Mouse (Mus musculus) liver, adult 2 months (tissue): ENCODE results near the gene Lcat. TPM values are rescaled to one million over a fixed set of nuclear protein-coding genes. Genes with fewer than 3 reads are reported as not detected.
A peak's percentile ranks its signal among the peaks of the same experiment; 100 is the strongest.

ENCODE experiments used
- DNase-seq: peaks from one replicate; pipeline ENCODE4 v3.0.0-alpha.2; 2011; ENCODE audit warnings: low read depth, low spot score; ENCODE audit errors: extremely low read depth
- H3K27ac ChIP-seq: fragments of 200-500 bp; replicated peaks from 2 replicates; pipeline ENCODE4 v1.5.1; 2012; ENCODE audit warnings: low read depth, mild to moderate bottlenecking, control low read depth, inconsistent platforms, low read length; ENCODE audit not compliant: insufficient read depth
- H3K27me3 ChIP-seq: fragments of 200-500 bp; 2 replicates; pipeline ENCODE4 v1.6.1; 2012; ENCODE audit warnings: mild to moderate bottlenecking, moderate library complexity, low read length, inconsistent platforms; ENCODE audit not compliant: control insufficient read depth, insufficient read depth
- H3K36me3 ChIP-seq: fragments of 200-500 bp; 2 replicates; pipeline ENCODE4 v1.6.1; 2012; ENCODE audit warnings: low read length, inconsistent platforms; ENCODE audit not compliant: control insufficient read depth, insufficient read depth
- H3K4me1 ChIP-seq: fragments of 200-500 bp; 2 replicates; pipeline ENCODE4 v1.6.1; 2011; ENCODE audit warnings: low read length; ENCODE audit not compliant: control insufficient read depth, insufficient read depth
- H3K4me3 ChIP-seq: fragments of 200-500 bp; 2 replicates; pipeline ENCODE4 v1.5.1; 2011; ENCODE audit warnings: low read depth, mild to moderate bottlenecking, control low read depth, low read length, moderate library complexity; ENCODE audit not compliant: insufficient read depth
- H3K79me2 ChIP-seq: fragments of 200-500 bp; 2 replicates; pipeline ENCODE4 v1.6.1; 2012; ENCODE audit warnings: inconsistent platforms, mild to moderate bottlenecking, low read length, moderate library complexity; ENCODE audit not compliant: control insufficient read depth, insufficient read depth
- H3K9ac ChIP-seq: fragments of 200-500 bp; 2 replicates; pipeline ENCODE4 v1.6.1; 2012; ENCODE audit warnings: low read depth, mild to moderate bottlenecking, control low read depth, inconsistent platforms, low read length
- CTCF ChIP-seq: fragments of 200-500 bp; IDR thresholded peaks from 2 replicates; pipeline ENCODE4 v1.5.1; 2011; ENCODE audit warnings: low read depth, low read length, control low read depth
- POLR2A ChIP-seq: fragments of 200-500 bp; IDR thresholded peaks from 2 replicates; pipeline ENCODE4 v1.6.1; 2011; ENCODE audit warnings: low read length, control low read depth; ENCODE audit not compliant: insufficient read depth; ENCODE audit errors: extremely low read depth
- WGBS: fragments of 180-500 bp; shearing (Covaris S2); methylation state at CpG from one replicate; pipeline ENCODE4 v1.1.7; 2018; 5-methylcytosine and 5-hydroxymethylcytosine counted together
- polyA plus RNA-seq: library from polyadenylated mRNA; depleted of rRNA; stranded (reverse); fragments of >200 nt; gene quantifications from 2 replicates; pipeline ENCODE4 v1.2.3, GENCODE M21; 2012
- total RNA-seq: library from RNA; depleted of rRNA; stranded (reverse); fragments of >200 nt; gene quantifications from 2 replicates; pipeline ENCODE4 v1.2.3, GENCODE M21; 2014

Gene Lcat
- total and polyA plus RNA-seq, 2 experiments: 215 to 919 TPM

- Histone ChIP-seq H3K27ac (no peak overlapping the region), H3K9ac (no peak overlapping the region), H3K36me3 (peaks cover 14% of the 10 kb centered on the region), H3K4me3 (no peak overlapping the region), H3K79me2 (peaks cover 14% of the 10 kb centered on the region; the same call in 1 of the 2 replicates), H3K27me3 (no peaks in the 10 kb centered on the region), H3K4me1 (0 out of 2 replicates have a peak, but pooled peaks cover 2% of the 10 kb centered on the region)
- TF ChIP-seq POLR2A (no peak), CTCF (no peak)
- DNase-seq: no peak
- WGBS: 80% methylated on average over 3 of the region's 3 CpGs
These were observed 23.8 kb downstream of the Lcat start for GRCm38 (mm10) chr8:105919390-105919789.

DNA sequence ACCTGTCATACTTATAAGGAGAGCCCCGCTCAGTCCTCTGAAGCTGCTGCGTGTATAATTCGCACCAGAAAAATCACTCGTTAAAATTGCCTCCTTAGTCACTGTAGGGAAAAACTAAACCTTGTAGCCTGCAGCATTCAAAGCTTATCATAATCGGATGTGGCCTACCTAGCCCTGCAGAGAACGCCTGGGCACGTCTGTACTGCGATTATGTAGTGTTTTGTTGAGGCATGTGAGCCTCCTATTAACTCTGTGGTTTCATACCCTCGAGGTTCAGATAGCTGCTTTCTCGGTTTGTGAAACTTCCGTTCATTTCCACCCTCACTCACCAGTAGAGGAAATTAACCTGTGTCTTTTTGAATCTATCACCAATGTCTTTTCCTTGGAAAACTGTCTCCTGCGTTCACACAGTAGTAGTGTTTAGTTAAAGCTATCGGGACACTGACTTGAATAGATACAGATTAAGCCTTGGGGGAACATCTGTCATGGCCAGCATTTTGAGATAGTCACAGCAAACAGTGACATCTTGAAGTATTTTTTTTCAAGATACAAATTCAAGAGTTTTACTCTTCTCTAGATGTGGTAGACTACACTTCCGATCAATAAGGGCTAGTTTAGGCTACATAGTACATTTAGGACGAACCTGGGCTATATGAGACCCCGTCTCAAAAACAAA, 42.1 kb downstream of the Lcat start:
- 10% methylated on average over 16 of the region's 16 CpGs for WGBS
- peaks cover 25% of the 10 kb centered on the region; the same call in 1 of the 2 replicates for H3K79me2 ChIP-seq
- H3K27ac ChIP-seq: peak overlapping the region; percentile 97
- H3K9ac ChIP-seq: peak overlapping the region; percentile 97
- peaks cover 5% of the 10 kb centered on the region for H3K4me1 ChIP-seq
- TF ChIP-seq POLR2A (no peak), CTCF (no peak)
- no peaks in the 10 kb centered on the region for H3K27me3 ChIP-seq
- H3K36me3 ChIP-seq: no peaks in the 10 kb centered on the region
- H3K4me3 ChIP-seq: peak overlapping the region; percentile 93
- no peak for DNase-seq

DNA sequence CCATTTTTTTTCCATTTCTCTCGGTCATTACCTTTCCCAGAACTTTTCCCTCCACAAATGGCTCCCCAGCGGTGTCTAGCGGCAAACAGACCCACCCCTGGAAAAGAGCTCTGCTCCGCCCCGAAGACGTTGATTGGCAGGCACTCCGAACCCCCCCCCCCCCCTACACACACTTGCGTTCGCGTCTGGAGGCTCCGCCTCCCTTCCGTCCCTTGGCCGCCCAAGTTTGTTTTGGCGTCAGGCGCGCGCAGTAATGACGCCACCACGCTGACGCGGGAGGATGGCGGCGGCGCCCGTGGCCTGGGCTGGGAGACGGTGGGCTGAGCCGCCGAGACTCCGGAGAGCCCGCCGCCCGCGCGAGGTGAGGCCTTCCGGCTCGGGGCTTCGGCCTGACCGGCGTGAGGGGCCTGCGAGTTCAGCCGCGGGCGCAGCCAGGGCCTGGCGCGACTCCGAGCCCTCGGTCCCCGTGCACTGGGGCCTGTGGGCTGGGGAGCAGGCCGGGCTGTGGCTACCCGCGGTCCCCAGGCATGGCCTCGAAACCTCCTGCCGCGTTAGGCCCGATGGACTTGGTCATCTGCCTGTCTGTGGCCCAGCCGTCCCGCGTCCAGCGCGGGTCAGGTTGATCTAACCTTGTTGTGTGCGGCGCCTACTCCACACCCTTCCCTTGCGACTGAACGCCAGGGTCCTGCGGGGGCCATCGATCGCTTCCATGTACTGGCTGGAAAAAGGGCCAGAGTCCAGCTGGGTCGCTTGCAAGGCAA, 42.8 kb downstream of the Lcat start, which contains the start of gene Pskh1:
Gene Pskh1, plus strand, starts transcription at position 262 of the 761 bp plus-strand sequence.
- peak within 1 kb of the TSS; percentile 97 for H3K9ac ChIP-seq
- DNase-seq: peak; percentile 90

GRCm38 (mm10) chr8:105897801-105898480, 45.2 kb downstream of the Lcat start:
- H3K4me3 ChIP-seq: no peak overlapping the region
- no peak for DNase-seq
- H3K27me3 ChIP-seq: no peaks in the 10 kb centered on the region
- 77% methylated on average over 9 of the region's 9 CpGs for WGBS
- H3K36me3 ChIP-seq: no peaks in the 10 kb centered on the region; the same call in 1 of the 2 replicates
- no peak overlapping the region for H3K27ac ChIP-seq
- TF ChIP-seq CTCF (no peak), POLR2A (no peak)
- peaks cover 13% of the 10 kb centered on the region; the same call in 1 of the 2 replicates for H3K79me2 ChIP-seq
- peaks cover 5% of the 10 kb centered on the region for H3K4me1 ChIP-seq
- H3K9ac ChIP-seq: no peak overlapping the region

More for the DNA sequence above, 42.8 kb downstream of the Lcat start, which contains the start of gene Pskh1:
- peaks cover 22% of the 10 kb centered on the region; the same call in 1 of the 2 replicates for H3K79me2 ChIP-seq
- peaks cover 5% of the 10 kb centered on the region for H3K4me1 ChIP-seq
- WGBS: under 1% methylated on average over 68 of the region's 68 CpGs
- peak within 1 kb of the TSS; percentile 97 for H3K27ac ChIP-seq
- H3K36me3 ChIP-seq: no peaks in the 10 kb centered on the region
- peak; percentile 54 for TF ChIP-seq POLR2A
- no peak for TF ChIP-seq CTCF
- no peaks in the 10 kb centered on the region for H3K27me3 ChIP-seq
- H3K4me3 ChIP-seq: peak within 1 kb of the TSS; percentile 93

DNA sequence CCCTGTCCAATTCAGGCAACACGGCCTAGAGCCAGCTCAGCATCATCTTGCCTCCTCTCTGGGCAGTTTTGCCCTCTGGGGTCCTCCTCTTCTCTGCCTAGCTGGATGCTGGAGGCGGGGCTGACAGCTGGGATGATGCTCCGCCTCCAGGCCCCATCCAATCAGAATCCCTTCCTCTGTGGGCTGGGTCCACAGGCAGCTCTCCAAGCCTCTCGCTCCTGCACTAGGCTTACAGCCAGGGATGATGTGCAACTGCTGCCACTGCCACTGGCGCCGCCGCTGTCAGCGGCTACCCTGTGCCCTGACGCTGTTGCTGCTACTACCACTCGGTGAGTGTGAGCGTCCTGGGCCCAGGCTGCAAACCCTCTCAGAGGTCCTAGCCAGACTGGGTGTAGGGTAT, 49.8 kb downstream of the Lcat start, which contains the start of gene Nrn1l:
Gene Nrn1l, plus strand, starts transcription at position 229 of the 400 bp plus-strand sequence.
- WGBS: 22% methylated on average over 11 of the region's 11 CpGs
- H3K27ac ChIP-seq: no peak within 1 kb of the TSS
- peaks cover 2% of the 10 kb centered on the region; the same call in 1 of the 2 replicates for H3K36me3 ChIP-seq
- no peak within 1 kb of the TSS for H3K9ac ChIP-seq
- no peaks in the 10 kb centered on the region for H3K4me1 ChIP-seq
- DNase-seq: peak; percentile 63
- no peak within 1 kb of the TSS for H3K4me3 ChIP-seq
- TF ChIP-seq POLR2A: no peak
- no peak for TF ChIP-seq CTCF
- no peaks in the 10 kb centered on the region for H3K27me3 ChIP-seq
- H3K79me2 ChIP-seq: no peaks in the 10 kb centered on the region
